Mouse (Mus musculus) intestine, embryonic 16.5 days (tissue): Measurements from ENCODE around the gene Mb21d2. TPM values are rescaled to one million over a fixed set of nuclear protein-coding genes. Genes with fewer than 3 reads are reported as not detected.

Experiments used
- ATAC-seq: fragments of 200-750 bp; cut with Nextera tagmentation; 2 replicates; pipeline ENCODE4 v1.8.0; 2017; ENCODE audit warnings: moderate TSS enrichment, moderate library complexity
- H3K27ac ChIP-seq: fragments of 300-500 bp; sonication (generic); 2 replicates; pipeline ENCODE4 v1.5.1; 2014; ENCODE audit warnings: mild to moderate bottlenecking, low read length
- H3K27me3 ChIP-seq: fragments of 300-500 bp; sonication (generic); replicated peaks from 2 replicates; pipeline ENCODE4 v1.6.1; 2014; ENCODE audit warnings: low read length, control low read depth, mixed read lengths; ENCODE audit not compliant: control insufficient read depth, insufficient read depth
- H3K36me3 ChIP-seq: fragments of 300-500 bp; sonication (generic); 2 replicates; pipeline ENCODE4 v1.6.1; 2014; ENCODE audit warnings: low read length, control low read depth; ENCODE audit not compliant: control insufficient read depth, insufficient read depth
- H3K4me1 ChIP-seq: fragments of 300-500 bp; sonication (generic); 2 replicates; pipeline ENCODE4 v1.6.1; 2014; ENCODE audit warnings: low read length, control low read depth, mixed read lengths; ENCODE audit not compliant: control insufficient read depth, insufficient read depth
- H3K4me2 ChIP-seq: fragments of 300-500 bp; sonication (generic); 2 replicates; pipeline ENCODE4 v1.6.1; 2014; ENCODE audit warnings: low read depth, low read length, control low read depth
- H3K4me3 ChIP-seq: fragments of 300-500 bp; sonication (generic); 2 replicates; pipeline ENCODE4 v1.5.1; 2014; ENCODE audit warnings: mild to moderate bottlenecking, low read length
- H3K9ac ChIP-seq: fragments of 300-500 bp; sonication (generic); 2 replicates; pipeline ENCODE4 v1.6.1; 2014; ENCODE audit warnings: low read depth, low read length
- H3K9me3 ChIP-seq: fragments of 300-500 bp; sonication (generic); 2 replicates; pipeline ENCODE4 v1.6.1; 2016; ENCODE audit warnings: low read length, control low read depth; ENCODE audit not compliant: control insufficient read depth
- WGBS: fragments of 180-500 bp; shearing (Covaris S2); extraction: QIAGEN DNeasy Blood & Tissue Kit; methylation state at CpG from one replicate; pipeline ENCODE4 v1.1.7; 2014; 5-methylcytosine and 5-hydroxymethylcytosine counted together
- polyA plus RNA-seq: library from polyadenylated mRNA; unstranded; fragments of >200 nt; fragmentation: Nextera tagmentation; extraction: Ambion mirVana; gene quantifications from 2 replicates; pipeline ENCODE4 v1.2.1, GENCODE M21; 2015

The Mb21d2 gene
- polyA plus RNA-seq, 1 experiment from 2014 or later, result 6.6 TPM

DNA sequence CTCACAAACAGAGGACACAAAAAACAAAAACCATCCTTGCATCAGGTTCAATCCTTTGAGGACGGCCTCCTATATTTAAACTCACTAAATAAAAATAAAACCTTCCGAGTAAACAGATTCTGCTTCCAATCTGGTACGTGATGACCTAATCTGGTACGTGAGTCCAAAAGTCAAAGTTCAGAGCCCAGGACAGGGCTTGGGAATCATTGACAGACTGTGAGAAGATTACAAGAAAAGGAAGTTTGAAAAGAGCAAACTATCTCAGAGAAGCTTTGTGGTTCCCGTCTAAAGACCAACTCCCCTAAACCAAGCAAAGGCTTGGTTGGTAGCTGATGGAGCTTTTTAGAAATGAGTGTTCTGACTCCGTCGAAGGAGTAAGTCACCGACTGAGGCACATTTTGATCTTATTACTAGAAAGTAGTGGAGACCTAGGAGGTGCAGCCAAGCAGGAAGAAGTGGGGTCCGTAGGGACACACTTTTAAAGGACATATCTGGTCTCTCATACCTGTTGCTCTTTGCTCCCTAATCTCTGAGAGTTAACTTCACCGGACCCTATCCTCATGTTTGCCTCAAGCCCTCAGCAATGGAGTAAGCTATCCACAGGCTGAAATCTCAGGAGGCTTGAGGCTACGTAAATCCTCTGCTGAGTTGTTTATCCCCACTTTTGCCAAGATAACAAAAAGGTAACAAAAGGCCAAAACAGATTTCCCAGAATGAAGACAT is 23.7 kb downstream of the Mb21d2 start:
- no peaks in the 10 kb centered on the region for H3K36me3 ChIP-seq
- WGBS, result 55% methylated on average over 11 of the region's 11 CpGs
- no peaks in the 10 kb centered on the region for H3K27me3 ChIP-seq
- no peak overlapping the region for H3K9ac ChIP-seq
- H3K4me3 ChIP-seq, result no peak overlapping the region
- ATAC-seq, result peak; percentile 88
- peak overlapping the region; percentile 79 for H3K27ac ChIP-seq
- H3K4me1 ChIP-seq, result peaks cover 6% of the 10 kb centered on the region; the same call in 1 of the 2 replicates
- no peaks in the 10 kb centered on the region for H3K9me3 ChIP-seq
- H3K4me2 ChIP-seq, result peak overlapping the region; percentile 39; the same call in 1 of the 2 replicates

DNA sequence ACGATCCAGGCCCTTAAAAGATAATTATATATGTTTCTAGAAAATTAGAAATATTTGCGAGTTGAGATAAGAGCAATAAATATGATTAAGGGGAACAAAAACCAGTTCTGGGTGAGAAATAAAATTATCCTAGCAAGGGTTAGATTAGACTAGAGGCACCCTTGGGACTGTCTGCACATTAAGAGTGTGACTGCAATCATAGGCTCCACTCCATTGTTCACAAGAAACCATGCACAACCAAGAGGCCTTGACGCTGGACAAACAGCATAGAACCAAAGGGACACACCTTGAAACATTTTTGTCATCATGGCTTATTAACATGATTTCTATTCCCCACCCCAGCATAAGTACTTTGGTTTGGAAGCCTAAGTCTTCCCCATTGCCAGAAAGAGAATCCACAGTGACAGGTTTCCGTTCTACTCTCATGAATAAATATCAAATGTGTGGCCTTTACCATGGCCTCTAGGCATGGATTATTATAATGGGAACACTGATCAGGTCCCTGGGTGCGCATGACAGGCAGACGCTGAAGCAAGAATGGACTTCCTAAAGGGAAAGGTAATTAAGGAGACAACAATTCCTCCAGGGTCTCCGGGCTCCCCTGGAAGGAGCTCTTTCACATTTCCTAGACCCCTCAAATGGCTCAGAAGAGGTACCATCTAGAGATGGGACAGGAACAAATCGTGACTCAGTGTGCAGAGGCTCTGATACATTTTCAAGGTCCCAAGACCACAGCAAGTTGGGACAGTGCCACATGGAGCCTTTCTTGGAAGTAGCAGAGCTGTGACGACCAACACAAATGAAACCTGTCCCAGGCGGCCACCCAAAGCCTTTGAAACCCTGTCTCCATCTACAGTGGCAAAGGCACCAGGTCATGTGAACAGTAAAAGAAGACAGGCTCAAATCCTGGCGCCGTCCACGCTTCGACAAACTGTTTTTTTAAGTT is 26.6 kb downstream of the Mb21d2 start:
- H3K27ac ChIP-seq, result 0 out of 2 replicates have a peak overlapping the region, but pooled peaks have one; percentile 14
- H3K4me2 ChIP-seq, result no peak overlapping the region
- WGBS, result 84% methylated on average over 14 of the region's 14 CpGs
- H3K27me3 ChIP-seq, result no peaks in the 10 kb centered on the region
- no peak overlapping the region for H3K4me3 ChIP-seq
- H3K36me3 ChIP-seq, result no peaks in the 10 kb centered on the region
- no peak for ATAC-seq
- peaks cover 16% of the 10 kb centered on the region for H3K4me1 ChIP-seq
- H3K9me3 ChIP-seq, result no peaks in the 10 kb centered on the region
- no peak overlapping the region for H3K9ac ChIP-seq

DNA sequence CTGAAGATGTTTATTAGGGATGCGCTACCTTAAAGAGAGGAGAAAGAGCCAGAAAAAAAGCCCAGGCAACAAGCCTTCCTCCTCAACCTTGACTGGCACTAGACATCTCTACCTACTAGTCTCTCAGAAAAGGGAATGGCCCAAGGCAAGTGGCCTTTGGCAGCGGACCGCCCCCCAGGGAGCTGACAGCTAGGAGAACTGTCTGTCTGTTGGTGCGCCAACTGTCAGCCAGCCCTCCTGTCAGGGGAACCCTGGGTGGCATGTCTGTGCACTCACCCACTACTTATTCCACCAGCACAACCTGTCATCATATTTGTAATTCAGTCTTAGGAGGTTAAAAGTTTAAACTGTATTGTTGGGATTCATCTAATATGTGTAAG is 30.3 kb downstream of the Mb21d2 start:
- Histone ChIP-seq H3K27me3 (no peaks in the 10 kb centered on the region), H3K9ac (no peak overlapping the region), H3K36me3 (no peaks in the 10 kb centered on the region), H3K4me1 (peaks cover 13% of the 10 kb centered on the region), H3K9me3 (no peaks in the 10 kb centered on the region), H3K4me3 (no peak overlapping the region), H3K4me2 (no peak overlapping the region), H3K27ac (no peak overlapping the region)
- WGBS, result 73% methylated on average over 4 of the region's 4 CpGs
- no peak for ATAC-seq

- no peak overlapping the region for H3K27ac ChIP-seq
- H3K9me3 ChIP-seq, result no peaks in the 10 kb centered on the region
- 20% methylated on average over 15 of the region's 15 CpGs for WGBS
- H3K36me3 ChIP-seq, result no peaks in the 10 kb centered on the region
- H3K27me3 ChIP-seq, result no peaks in the 10 kb centered on the region
- peaks cover 18% of the 10 kb centered on the region for H3K4me1 ChIP-seq
- peak; percentile 42; the same call in 1 of the 2 replicates for ATAC-seq
- H3K9ac ChIP-seq, result no peak overlapping the region
- H3K4me2 ChIP-seq, result no peak overlapping the region
- no peak overlapping the region for H3K4me3 ChIP-seq
Measured at GRCm38 (mm10) chr16:28898509-28899160, 30.8 kb downstream of the Mb21d2 start.

DNA sequence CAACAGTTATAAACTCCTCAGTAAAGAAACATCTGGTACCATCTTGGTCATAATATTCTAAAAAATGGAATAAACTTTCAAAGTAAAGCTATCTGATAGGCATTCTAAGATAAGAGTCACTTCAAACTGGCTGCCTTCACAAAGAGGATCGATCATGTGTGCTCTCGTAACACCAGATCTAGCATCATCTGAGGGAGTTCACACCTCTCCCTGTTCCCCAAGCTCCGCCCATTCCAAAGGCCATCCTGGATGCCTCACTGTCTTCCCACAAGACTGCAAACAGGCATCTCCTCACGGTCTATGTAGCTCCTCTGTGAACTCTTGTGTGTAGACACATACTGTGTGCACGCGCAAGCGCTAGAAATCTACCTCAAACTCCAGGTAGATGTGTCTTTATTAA is 32.9 kb downstream of the Mb21d2 start:
- peaks cover 24% of the 10 kb centered on the region for H3K4me1 ChIP-seq
- H3K27ac ChIP-seq, result no peak overlapping the region
- no peaks in the 10 kb centered on the region for H3K36me3 ChIP-seq
- no peak for ATAC-seq
- WGBS, result 90% methylated on average over 7 of the region's 7 CpGs
- H3K4me2 ChIP-seq, result no peak overlapping the region
- H3K4me3 ChIP-seq, result no peak overlapping the region
- no peaks in the 10 kb centered on the region for H3K9me3 ChIP-seq
- no peak overlapping the region for H3K9ac ChIP-seq
- H3K27me3 ChIP-seq, result no peaks in the 10 kb centered on the region

DNA sequence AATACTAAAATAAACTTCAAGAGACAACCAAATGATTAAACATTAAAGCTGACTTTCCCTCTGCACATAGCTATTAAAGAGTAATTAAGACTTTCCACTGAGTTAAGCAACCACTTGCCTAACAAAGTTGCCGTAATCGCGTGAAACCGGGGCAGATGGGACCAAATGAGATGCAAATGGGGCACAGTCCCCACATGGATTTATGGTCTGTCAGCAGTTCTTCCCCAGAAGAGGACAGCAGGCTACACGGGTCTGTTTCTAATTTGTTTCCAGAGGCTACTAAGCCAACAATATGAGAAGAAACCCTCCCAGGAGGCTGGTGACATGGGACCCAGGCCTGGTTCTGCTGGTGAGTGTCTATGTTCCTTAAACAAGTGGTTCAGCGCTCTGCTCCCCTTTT is 34.6 kb downstream of the Mb21d2 start:
- no peak for ATAC-seq
- 0 out of 2 replicates have a peak, but pooled peaks cover 2% of the 10 kb centered on the region for H3K36me3 ChIP-seq
- no peak overlapping the region for H3K9ac ChIP-seq
- no peaks in the 10 kb centered on the region for H3K27me3 ChIP-seq
- 66% methylated on average over 6 of the region's 6 CpGs for WGBS
- peaks cover 2% of the 10 kb centered on the region; the same call in 1 of the 2 replicates for H3K9me3 ChIP-seq
- H3K4me2 ChIP-seq, result no peak overlapping the region
- peaks cover 24% of the 10 kb centered on the region for H3K4me1 ChIP-seq
- H3K4me3 ChIP-seq, result no peak overlapping the region
- H3K27ac ChIP-seq, result no peak overlapping the region

- Histone ChIP-seq H3K4me3 (no peak overlapping the region), H3K27me3 (no peaks in the 10 kb centered on the region), H3K36me3 (0 out of 2 replicates have a peak, but pooled peaks cover 2% of the 10 kb centered on the region), H3K9me3 (peaks cover 4% of the 10 kb centered on the region; the same call in 1 of the 2 replicates), H3K27ac (no peak overlapping the region), H3K4me2 (no peak overlapping the region), H3K4me1 (peaks cover 17% of the 10 kb centered on the region), H3K9ac (no peak overlapping the region)
- WGBS, result 32% methylated on average over 5 of the region's 5 CpGs
- no peak for ATAC-seq
Measured at GRCm38 (mm10) chr16:28893266-28893665, 36.2 kb downstream of the Mb21d2 start.

DNA sequence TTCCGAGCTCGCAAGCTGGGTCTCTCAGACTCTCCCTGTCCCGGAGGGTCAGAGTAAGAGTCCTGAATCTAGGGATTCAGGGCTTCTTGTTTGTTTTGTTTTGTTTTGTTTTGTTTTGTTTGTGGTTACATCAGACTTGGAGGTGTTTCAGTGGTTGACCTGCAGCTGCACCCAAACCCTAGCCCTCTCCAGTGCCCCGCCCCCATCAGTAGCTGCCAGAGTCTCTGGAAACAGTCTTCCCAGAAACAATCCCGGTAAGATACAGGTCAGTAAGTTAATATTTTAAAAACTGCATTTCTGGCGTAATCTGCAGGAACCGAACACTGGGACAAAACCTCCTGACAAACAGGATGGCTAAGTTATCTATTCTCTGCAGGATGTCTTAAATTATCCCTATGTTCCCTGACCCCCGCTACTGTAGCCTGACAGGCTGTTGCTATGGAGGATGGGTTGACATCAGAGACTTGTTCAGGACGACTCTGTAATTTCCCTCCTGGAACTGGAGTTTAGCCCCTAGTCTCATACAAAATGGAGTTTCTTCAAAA is 43.2 kb downstream of the Mb21d2 start:
- Histone ChIP-seq H3K27ac (no peak overlapping the region), H3K9me3 (peaks cover 4% of the 10 kb centered on the region; the same call in 1 of the 2 replicates), H3K36me3 (0 out of 2 replicates have a peak, but pooled peaks cover 2% of the 10 kb centered on the region), H3K27me3 (no peaks in the 10 kb centered on the region), H3K4me2 (no peak overlapping the region), H3K4me3 (no peak overlapping the region), H3K4me1 (peaks cover 23% of the 10 kb centered on the region), H3K9ac (no peak overlapping the region)
- 64% methylated on average over 9 of the region's 9 CpGs for WGBS
- ATAC-seq, result no peak
